Mouse (Mus musculus) liver, postnatal 0 days (tissue): ENCODE measurements around the gene Higd1b.

Experiments used
- CTCF ChIP-seq: sonication (generic); IDR thresholded peaks from 2 replicates; pipeline ENCODE4 v1.5.1; 2016; ENCODE audit warnings: antibody characterized with exemption, low read depth
- EP300 ChIP-seq: IDR thresholded peaks from 2 replicates; pipeline ENCODE4 v1.6.1; 2016; ENCODE audit warnings: antibody characterized with exemption, low read depth, mild to moderate bottlenecking

DNA sequence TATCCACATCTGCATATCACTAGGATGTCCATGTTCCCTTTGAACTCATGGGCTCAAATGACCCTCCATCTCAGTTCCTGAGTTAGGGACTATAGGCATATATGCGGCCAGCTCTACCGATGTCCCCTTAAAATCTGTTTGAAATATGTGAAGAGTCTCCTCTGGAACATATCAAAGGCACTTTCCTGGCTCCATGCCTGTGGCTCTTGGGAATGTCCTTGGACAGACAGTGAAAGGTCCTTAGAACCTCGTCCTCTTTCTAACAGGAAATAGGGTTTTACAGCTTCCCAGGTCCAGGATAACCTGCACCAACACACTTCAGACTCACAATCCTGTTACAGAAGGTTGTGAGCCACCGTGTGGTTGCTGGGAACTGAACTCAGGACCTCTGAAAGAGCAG is 5.4 kb upstream of the Higd1b start:
- no peak for TF ChIP-seq CTCF
- TF ChIP-seq EP300, result no peak
